Mouse (Mus musculus): ENCODE results near the gene En1. TPM values are rescaled to one million over a fixed set of nuclear protein-coding genes. Genes with fewer than 3 reads are reported as not detected.

The En1 gene
- polyA plus RNA-seq, 1 experiment from 2014 or later = 13.6 TPM

GRCm38 (mm10) chr1:120613461-120614306, 11.5 kb downstream of the En1 start:
- 0 out of 2 replicates have a peak, but pooled peaks have one; percentile 8 for ATAC-seq
- WGBS = 3% methylated on average over 32 of the region's 32 CpGs
- no peaks in the 10 kb centered on the region for H3K36me3 ChIP-seq
- peak overlapping the region; percentile 39; the same call in 1 of the 2 replicates for H3K27ac ChIP-seq
- peaks cover 17% of the 10 kb centered on the region; the same call in 1 of the 2 replicates for H3K4me1 ChIP-seq (replicated peaks)
- H3K27me3 ChIP-seq = peaks cover 100% of the 10 kb centered on the region
- H3K9ac ChIP-seq (replicated peaks) = peak overlapping the region; percentile 46
- H3K4me3 ChIP-seq (replicated peaks) = peak overlapping the region; percentile 22
- H3K4me2 ChIP-seq (replicated peaks) = peak overlapping the region; percentile 44
- no peaks in the 10 kb centered on the region for H3K9me3 ChIP-seq

DNA sequence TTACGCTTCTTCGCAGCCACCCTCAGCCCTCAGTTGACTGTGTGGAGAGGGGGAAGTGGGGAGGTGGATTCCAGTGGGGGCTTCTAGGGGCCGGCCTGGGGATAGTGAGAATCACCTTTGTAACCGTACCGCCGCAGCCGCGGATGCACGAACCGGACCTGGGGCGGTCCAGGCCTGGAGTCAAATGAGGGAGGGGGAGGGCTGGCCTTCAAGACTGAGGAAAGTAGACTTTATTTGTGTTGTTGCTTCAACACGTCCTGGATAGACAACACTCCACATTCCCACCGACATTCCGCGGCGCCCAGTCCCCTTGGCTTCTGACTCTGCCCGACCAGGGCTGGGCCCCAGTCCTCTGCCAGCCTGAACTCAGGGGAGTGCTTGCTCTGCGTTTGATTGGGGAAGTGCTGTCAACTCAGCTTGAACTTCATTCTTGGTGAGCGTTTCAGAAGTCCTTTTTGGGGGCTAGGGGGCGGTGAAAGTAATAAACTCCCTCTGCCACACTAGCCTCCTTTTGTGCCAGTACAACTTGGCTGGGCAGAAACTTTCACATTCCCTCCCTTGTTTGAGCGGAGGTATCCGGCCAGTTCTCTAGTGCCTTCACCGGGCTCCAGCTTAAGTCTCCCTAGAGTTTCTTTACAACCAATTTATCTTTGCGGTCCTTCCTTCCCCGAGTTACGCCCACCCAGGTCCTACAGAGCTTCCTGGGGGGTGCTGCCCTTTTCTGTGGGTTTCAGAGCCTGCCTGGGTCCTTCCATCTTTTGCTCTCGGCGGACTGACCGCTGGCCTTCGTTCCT, 12.3 kb downstream of the En1 start:
- Histone ChIP-seq H3K4me3 (replicated peaks) (peak overlapping the region; percentile 22), H3K4me2 (replicated peaks) (peak overlapping the region; percentile 44), H3K27ac (peak overlapping the region; percentile 39; the same call in 1 of the 2 replicates), H3K27me3 (peaks cover 100% of the 10 kb centered on the region), H3K9ac (replicated peaks) (peak overlapping the region; percentile 46), H3K36me3 (no peaks in the 10 kb centered on the region), H3K4me1 (replicated peaks) (peaks cover 17% of the 10 kb centered on the region; the same call in 1 of the 2 replicates), H3K9me3 (no peaks in the 10 kb centered on the region)
- ATAC-seq = 0 out of 2 replicates have a peak, but pooled peaks have one; percentile 21
- 2% methylated on average over 30 of the region's 30 CpGs for WGBS

DNA sequence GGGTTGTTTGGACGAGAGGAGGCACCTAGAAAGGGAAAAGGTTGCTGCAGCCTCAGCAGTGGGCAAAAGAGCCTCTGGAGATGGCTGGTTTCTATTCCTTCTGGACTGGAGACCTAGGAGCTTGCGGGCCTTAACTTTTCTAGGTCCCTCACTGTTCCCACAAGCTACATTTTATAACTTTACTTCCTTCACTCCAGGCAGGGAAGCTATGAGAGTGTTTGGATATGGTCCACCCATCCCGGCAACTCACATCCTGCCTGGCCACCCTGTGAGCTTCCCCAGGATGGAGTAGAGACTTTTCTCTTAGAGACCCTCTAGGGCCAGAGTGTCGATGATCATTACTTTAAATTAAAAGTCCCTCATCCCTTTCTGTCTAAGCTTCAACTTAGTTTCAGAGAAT, 13.3 kb downstream of the En1 start:
- H3K4me1 ChIP-seq (replicated peaks) = peaks cover 17% of the 10 kb centered on the region; the same call in 1 of the 2 replicates
- H3K4me3 ChIP-seq (replicated peaks) = 0 out of 2 replicates have a peak overlapping the region, but pooled peaks have one; percentile 2
- WGBS = 13% methylated on average over 4 of the region's 4 CpGs
- H3K36me3 ChIP-seq = no peaks in the 10 kb centered on the region
- peak overlapping the region; percentile 44 for H3K4me2 ChIP-seq (replicated peaks)
- no peak for ATAC-seq
- H3K27ac ChIP-seq = peak overlapping the region; percentile 4; the same call in 1 of the 2 replicates
- no peaks in the 10 kb centered on the region for H3K9me3 ChIP-seq
- H3K27me3 ChIP-seq = peaks cover 100% of the 10 kb centered on the region
- no peak overlapping the region for H3K9ac ChIP-seq (replicated peaks)

DNA sequence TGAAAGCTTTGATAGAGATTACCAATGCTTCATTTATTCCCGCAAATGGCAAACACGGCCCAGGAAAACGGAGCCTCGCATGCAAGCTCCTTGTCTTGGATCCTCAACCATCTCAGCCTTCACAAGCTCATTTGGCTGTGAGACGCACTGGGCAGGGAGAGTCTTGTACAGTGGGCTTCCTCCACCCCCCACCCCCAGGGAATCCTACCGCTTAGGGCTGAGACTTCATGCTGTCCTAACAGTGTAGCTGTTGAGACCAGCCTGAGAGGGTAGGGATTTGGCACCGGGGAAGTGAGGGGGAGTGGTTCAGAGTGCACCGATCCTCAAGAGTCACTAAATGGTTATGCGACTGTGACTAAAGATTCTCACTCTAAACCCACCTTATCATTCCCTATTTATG, 13.7 kb downstream of the En1 start:
- ATAC-seq = peak; percentile 62

DNA sequence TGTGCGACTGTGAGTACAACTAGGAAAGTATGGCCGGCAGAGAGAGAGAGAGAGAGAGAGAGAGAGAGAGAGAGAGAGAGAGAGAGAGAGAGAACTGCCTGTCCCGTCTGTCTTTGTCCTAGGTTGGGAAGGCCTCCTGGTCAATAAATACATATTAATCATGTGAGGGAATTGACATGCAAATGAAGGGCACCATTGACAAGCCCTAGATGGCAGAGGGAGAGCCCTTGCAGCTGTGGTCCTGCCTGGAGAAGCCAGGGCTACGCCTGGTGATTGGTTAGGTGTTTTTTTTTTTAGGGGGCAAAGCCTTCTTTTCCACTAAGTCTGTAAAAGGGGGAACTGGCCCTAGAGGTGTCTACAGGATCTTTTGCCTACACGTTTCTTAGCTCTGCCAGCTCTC, 19.2 kb downstream of the En1 start:
- 0 out of 2 replicates have a peak overlapping the region, but pooled peaks have one; percentile 41 for H3K4me2 ChIP-seq (replicated peaks)
- H3K27ac ChIP-seq = peak overlapping the region; percentile 70
- peak overlapping the region; percentile 28 for H3K4me3 ChIP-seq (replicated peaks)
- peak; percentile 84 for ATAC-seq
- WGBS = 10% methylated on average over 5 of the region's 5 CpGs
- H3K4me1 ChIP-seq (replicated peaks) = peaks cover 7% of the 10 kb centered on the region; the same call in 1 of the 2 replicates
- no peak overlapping the region; the same call in 1 of the 2 replicates for H3K9ac ChIP-seq (replicated peaks)
- peaks cover 74% of the 10 kb centered on the region for H3K27me3 ChIP-seq
- H3K36me3 ChIP-seq = no peaks in the 10 kb centered on the region
- no peaks in the 10 kb centered on the region for H3K9me3 ChIP-seq

More for the DNA sequence above, 13.7 kb downstream of the En1 start:
- Histone ChIP-seq H3K27me3 (peaks cover 97% of the 10 kb centered on the region), H3K4me1 (replicated peaks) (peaks cover 17% of the 10 kb centered on the region; the same call in 1 of the 2 replicates), H3K9me3 (no peaks in the 10 kb centered on the region), H3K4me2 (replicated peaks) (peak overlapping the region; percentile 44), H3K36me3 (no peaks in the 10 kb centered on the region), H3K27ac (peak overlapping the region; percentile 4; the same call in 1 of the 2 replicates), H3K9ac (replicated peaks) (no peak overlapping the region), H3K4me3 (replicated peaks) (0 out of 2 replicates have a peak overlapping the region, but pooled peaks have one; percentile 2)
- 4% methylated on average over 9 of the region's 9 CpGs for WGBS

DNA sequence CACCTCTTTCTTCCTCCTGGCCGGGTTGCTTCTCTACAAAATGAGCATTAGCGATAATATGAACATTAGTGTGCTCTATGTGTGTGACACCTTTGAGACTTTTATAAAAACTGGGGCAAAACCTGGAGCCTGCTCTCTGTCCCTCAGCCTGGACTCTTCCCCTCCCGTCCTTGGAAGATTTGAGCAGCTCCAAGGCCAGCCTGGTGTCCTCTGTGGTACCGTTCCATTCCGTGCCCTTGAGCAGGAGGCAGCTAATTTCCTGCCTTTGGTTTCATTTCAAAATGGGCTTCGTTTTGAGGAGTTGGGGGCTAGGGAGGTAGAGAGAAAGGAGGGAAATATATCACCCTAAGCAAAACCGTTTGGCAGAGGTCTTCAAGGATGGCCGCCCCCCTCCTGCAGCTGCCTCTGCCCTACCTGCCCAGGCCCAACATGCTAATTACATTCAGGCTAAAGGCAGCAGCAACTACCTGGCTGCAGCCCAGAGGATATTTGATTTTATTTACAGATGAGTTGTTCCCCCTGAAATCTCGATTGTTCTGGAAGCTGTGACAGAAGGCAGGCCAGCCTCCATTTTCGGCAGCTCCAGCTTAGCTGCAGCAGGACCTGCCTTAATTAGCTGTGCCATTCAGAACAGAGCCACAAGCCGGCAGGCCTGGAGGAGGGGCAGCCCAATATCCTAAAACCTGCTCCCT, 24.9 kb downstream of the En1 start:
- no peaks in the 10 kb centered on the region for H3K9me3 ChIP-seq
- no peak overlapping the region for H3K9ac ChIP-seq (replicated peaks)
- H3K4me2 ChIP-seq (replicated peaks) = peak overlapping the region; percentile 6; the same call in 1 of the 2 replicates
- peak; percentile 78 for ATAC-seq
- peak overlapping the region; percentile 45 for H3K27ac ChIP-seq
- 35% methylated on average over 11 of the region's 11 CpGs for WGBS
- H3K4me1 ChIP-seq (replicated peaks) = peaks cover 5% of the 10 kb centered on the region; the same call in 1 of the 2 replicates
- no peaks in the 10 kb centered on the region for H3K36me3 ChIP-seq
- no peak overlapping the region for H3K4me3 ChIP-seq (replicated peaks)
- peaks cover 37% of the 10 kb centered on the region for H3K27me3 ChIP-seq

DNA sequence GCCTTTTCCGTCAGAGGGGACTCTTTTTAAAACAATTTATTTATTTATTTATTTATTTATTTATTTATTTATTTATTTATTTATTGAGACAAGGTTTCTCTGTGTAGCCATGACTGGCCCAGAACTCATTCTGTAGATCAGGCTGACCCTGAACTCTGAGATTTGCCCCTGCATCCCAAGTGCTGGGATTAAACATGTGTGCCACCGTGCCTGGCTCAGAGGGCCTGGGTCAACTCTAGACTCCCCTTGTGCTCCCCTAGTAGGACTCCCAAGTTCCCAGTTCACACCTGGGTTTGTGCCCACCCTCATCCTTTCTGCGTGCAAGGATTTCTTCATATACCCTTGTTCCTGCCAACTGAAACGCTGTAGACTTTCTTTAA, 25.4 kb downstream of the En1 start:
- no peak overlapping the region for H3K4me2 ChIP-seq (replicated peaks)
- WGBS = 52% methylated on average over 4 of the region's 4 CpGs

GRCm38 (mm10) chr1:120628821-120629220, 26.6 kb downstream of the En1 start:
- Histone ChIP-seq H3K9me3 (no peaks in the 10 kb centered on the region), H3K4me1 (replicated peaks) (peaks cover 5% of the 10 kb centered on the region; the same call in 1 of the 2 replicates), H3K9ac (replicated peaks) (no peak overlapping the region), H3K27me3 (peaks cover 32% of the 10 kb centered on the region), H3K4me3 (replicated peaks) (no peak overlapping the region), H3K36me3 (no peaks in the 10 kb centered on the region), H3K4me2 (replicated peaks) (no peak overlapping the region), H3K27ac (no peak overlapping the region)
- WGBS = 59% methylated on average over 9 of the region's 9 CpGs
- no peak for ATAC-seq

More for the DNA sequence above, 25.4 kb downstream of the En1 start:
- ATAC-seq = peak; percentile 46
- H3K27ac ChIP-seq = 0 out of 2 replicates have a peak overlapping the region, but pooled peaks have one; percentile 45
- H3K4me1 ChIP-seq (replicated peaks) = peaks cover 5% of the 10 kb centered on the region; the same call in 1 of the 2 replicates
- H3K9me3 ChIP-seq = no peaks in the 10 kb centered on the region
- H3K27me3 ChIP-seq = peaks cover 37% of the 10 kb centered on the region
- no peak overlapping the region for H3K9ac ChIP-seq (replicated peaks)
- no peak overlapping the region for H3K4me3 ChIP-seq (replicated peaks)
- H3K36me3 ChIP-seq = no peaks in the 10 kb centered on the region

GRCm38 (mm10) chr1:120643380-120643779, 41.2 kb downstream of the En1 start:
- Histone ChIP-seq H3K36me3 (no peaks in the 10 kb centered on the region), H3K27me3 (peaks cover 28% of the 10 kb centered on the region), H3K4me1 (replicated peaks) (peaks cover 25% of the 10 kb centered on the region), H3K4me3 (replicated peaks) (peak overlapping the region; percentile 21), H3K9ac (replicated peaks) (peak overlapping the region; percentile 21; the same call in 1 of the 2 replicates), H3K27ac (peak overlapping the region; percentile 78), H3K9me3 (no peaks in the 10 kb centered on the region), H3K4me2 (replicated peaks) (peak overlapping the region; percentile 47)
- 6% methylated on average over 10 of the region's 10 CpGs for WGBS
- peak; percentile 57 for ATAC-seq

- Histone ChIP-seq H3K9me3 (no peaks in the 10 kb centered on the region), H3K27me3 (peaks cover 28% of the 10 kb centered on the region), H3K27ac (peak overlapping the region; percentile 78), H3K4me2 (replicated peaks) (peak overlapping the region; percentile 47), H3K36me3 (no peaks in the 10 kb centered on the region), H3K9ac (replicated peaks) (no peak overlapping the region), H3K4me1 (replicated peaks) (peaks cover 25% of the 10 kb centered on the region), H3K4me3 (replicated peaks) (peak overlapping the region; percentile 21)
- under 1% methylated on average over 12 of the region's 13 CpGs for WGBS
- ATAC-seq = peak; percentile 87
Measured at GRCm38 (mm10) chr1:120643848-120644711, 41.9 kb downstream of the En1 start.
